Mouse (Mus musculus) heart, postnatal 10 days (tissue): Measurements from ENCODE around the gene Nenf. TPM values are rescaled to one million over a fixed set of nuclear protein-coding genes. Genes with fewer than 3 reads are reported as not detected.
A peak's percentile ranks its signal among the peaks of the same experiment; 100 is the strongest.

Experiments used
- DNase-seq, 2 experiments: peaks; one replicate each; pipeline ENCODE4 v3.0.0; 2021
- intact Hi-C: fragments of 180-260 bp; cut with DNase I; formaldehyde crosslinking; loops from one replicate; pipeline ENCODE4 v1.15.1; 2025
- total RNA-seq, 2 experiments: library from RNA; stranded (reverse); gene quantifications; 2 replicates each; pipeline ENCODE4 v1.2.3; 2021

Nenf gene
- total RNA-seq, 2 experiments from 2014 or later: 107 to 116 TPM

- intact Hi-C loops: no loop called here
- DNase-seq: no peak
Observed at GRCm38 (mm10) chr1:191257981-191258380, 60.0 kb downstream of the Nenf start.

DNA sequence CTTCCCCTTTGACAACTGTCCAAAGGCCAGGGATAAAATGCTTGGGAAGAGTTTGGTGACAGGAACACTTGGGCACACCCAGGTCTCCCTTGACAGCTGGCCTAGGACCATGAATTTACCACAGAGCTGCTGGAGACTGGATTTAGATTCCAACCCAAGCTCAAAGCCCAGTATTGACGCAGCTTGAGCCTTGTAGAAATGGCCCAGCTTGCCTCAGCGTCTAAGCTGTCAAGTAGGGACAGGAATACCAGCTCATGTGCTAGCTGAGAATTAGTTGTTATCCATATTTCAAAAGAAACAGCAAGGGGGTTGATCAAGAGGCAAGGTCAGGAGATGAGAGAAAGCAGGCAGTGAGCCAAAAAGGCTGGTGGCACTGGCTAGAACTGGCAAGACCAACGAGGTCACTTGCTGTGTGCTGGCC lies 60.6 kb downstream of the Nenf start:
- peak; percentile 19 to 28 for DNase-seq
- intact Hi-C loops: no loop called here

Other genes starting within 250 kb of the Nenf start
- under 1 TPM; 0.57 to 0.97 TPM for gene Batf3, start 220.3 kb downstream of the Nenf start, total RNA-seq
- gene Fam71a, start 153.4 kb downstream of the Nenf start, total RNA-seq: not detected
- 1 to 10 TPM; 5.3 to 5.6 TPM for gene Atf3, start 100.2 kb downstream of the Nenf start, total RNA-seq
- gene Tmem206, start 7.7 kb upstream of the Nenf start, total RNA-seq: 1 to 10 TPM; 4.4 to 7.0 TPM
- gene Ppp2r5a, start 85.1 kb upstream of the Nenf start, total RNA-seq: 100 to 1,000 TPM; 113 to 127 TPM